Mouse (Mus musculus): ENCODE results near the gene Ankrd63. TPM values are rescaled to one million over a fixed set of nuclear protein-coding genes. Genes with fewer than 3 reads are reported as not detected.
"Not testable (repeated sequence)": the region's sequence is repeated elsewhere in the genome, so short reads cannot be mapped to it uniquely, and the experiment has no call there.

Gene Ankrd63
- total and polyA plus RNA-seq, 2 experiments from 2014 or later = 0.22 TPM; not detected in 1

DNA sequence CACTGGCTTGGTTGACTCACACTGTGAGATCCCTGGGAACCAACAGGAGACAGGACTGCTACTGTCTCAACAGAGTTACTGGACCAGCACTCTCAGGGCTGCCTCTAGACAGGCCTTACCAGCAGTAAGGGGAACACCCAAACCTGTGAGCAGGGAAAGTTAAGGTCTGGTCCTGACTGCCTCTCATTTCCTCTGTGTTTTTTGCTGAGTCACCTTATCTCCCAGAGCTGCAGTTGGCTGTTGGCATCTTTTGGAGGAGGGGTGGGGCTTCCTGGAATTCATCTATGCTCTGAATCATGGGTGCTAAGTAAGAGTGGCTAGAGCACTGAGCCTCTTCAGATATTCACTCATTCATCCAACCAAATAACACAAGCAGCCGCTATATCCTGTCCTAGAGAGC is 44.7 kb downstream of the Ankrd63 start:
- Histone ChIP-seq H3K27ac (ENCODE audit: low read depth, low read length) (no peak overlapping the region), H3K9ac (replicated peaks; ENCODE audit: low read length, poor library complexity, severe bottlenecking) (no peak overlapping the region), H3K9me3 (ENCODE audit: low read length) (no peaks in the 10 kb centered on the region), H3K4me2 (ENCODE audit: low read depth, low read length, poor library complexity, severe bottlenecking) (no peak overlapping the region), H3K27me3 (ENCODE audit: insufficient read depth, low read length) (no peaks in the 10 kb centered on the region), H3K4me3 (ENCODE audit: low read depth, low read length) (no peak overlapping the region), H3K36me3 (ENCODE audit: insufficient read depth, low read length) (no peaks in the 10 kb centered on the region), H3K4me1 (ENCODE audit: insufficient read depth, low read length) (peaks cover 1% of the 10 kb centered on the region; the same call in 1 of the 2 replicates)
- DNase-seq (ENCODE audit: low spot score) (no peak), ATAC-seq (ENCODE audit: low FRiP score) (no peak)
- 72% methylated on average over 1 of the region's 1 CpGs for WGBS
- no peak for TF ChIP-seq CTCF (IDR thresholded peaks at IDR 0.05)

DNA sequence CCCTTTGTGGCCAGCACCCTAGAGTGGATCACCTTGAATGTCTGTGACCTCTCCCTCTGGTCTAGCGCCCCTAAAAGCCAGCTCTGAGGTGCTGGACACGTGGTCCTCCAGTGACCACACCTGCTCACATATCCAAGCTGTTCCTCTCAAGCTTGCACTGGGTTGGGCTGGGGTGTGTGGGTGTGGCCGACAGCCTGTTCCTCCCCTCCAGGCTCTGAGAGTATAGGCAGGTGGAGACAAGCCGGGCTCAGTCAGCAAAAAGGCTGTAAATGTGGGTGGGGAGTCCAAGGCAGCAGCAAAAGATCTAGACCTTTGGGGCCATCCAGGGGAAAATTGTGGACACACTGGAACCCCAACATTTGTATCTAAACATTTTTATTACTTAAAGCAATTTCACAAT is 45.3 kb downstream of the Ankrd63 start:
- ATAC-seq (ENCODE audit: low FRiP score) (no peak), DNase-seq (ENCODE audit: low spot score) (no peak)
- Histone ChIP-seq H3K4me1 (ENCODE audit: insufficient read depth, low read length) (no peaks in the 10 kb centered on the region; the same call in 1 of the 2 replicates), H3K4me2 (ENCODE audit: low read depth, low read length, poor library complexity, severe bottlenecking) (no peak overlapping the region), H3K9me3 (ENCODE audit: low read length) (no peaks in the 10 kb centered on the region), H3K27me3 (ENCODE audit: insufficient read depth, low read length) (no peaks in the 10 kb centered on the region), H3K4me3 (ENCODE audit: low read depth, low read length) (no peak overlapping the region), H3K36me3 (ENCODE audit: insufficient read depth, low read length) (no peaks in the 10 kb centered on the region), H3K27ac (ENCODE audit: low read depth, low read length) (no peak overlapping the region), H3K9ac (replicated peaks; ENCODE audit: low read length, poor library complexity, severe bottlenecking) (no peak overlapping the region)
- WGBS = 65% methylated on average over 4 of the region's 4 CpGs
- no peak for TF ChIP-seq CTCF (IDR thresholded peaks at IDR 0.05)

DNA sequence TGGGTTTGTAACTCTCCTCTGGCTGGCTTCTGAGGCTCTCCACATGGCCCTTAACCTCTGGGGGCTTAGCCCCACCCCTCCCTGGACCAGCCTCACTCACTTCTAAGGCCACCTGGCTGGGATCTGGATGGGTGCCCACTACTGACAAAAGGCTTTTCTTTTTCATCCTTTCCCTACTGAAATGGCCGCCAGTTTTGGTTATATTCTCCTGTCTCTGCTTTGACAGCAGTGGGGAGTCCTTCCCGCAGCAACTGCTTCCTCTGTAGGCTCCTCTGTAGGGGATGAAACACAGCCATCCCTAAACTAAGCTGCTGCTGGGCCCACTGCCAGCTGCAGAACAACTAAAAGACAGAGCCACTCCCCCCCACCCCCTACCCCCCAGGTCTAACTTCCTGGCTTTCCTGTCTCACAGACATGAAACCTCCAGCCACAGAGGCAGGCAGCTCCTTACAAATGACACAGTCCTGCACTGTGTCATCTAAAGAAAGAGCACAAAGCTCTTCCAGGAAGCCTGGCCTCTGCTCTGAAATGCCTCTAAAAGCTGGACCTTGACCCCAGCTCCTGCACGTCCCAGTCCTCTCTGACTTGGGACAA is 47.0 kb downstream of the Ankrd63 start:
- H3K9ac ChIP-seq (replicated peaks; ENCODE audit: low read length, poor library complexity, severe bottlenecking) = no peak overlapping the region
- peak; percentile 25; the same call in 1 of the 2 replicates for ATAC-seq (ENCODE audit: low FRiP score)

DNA sequence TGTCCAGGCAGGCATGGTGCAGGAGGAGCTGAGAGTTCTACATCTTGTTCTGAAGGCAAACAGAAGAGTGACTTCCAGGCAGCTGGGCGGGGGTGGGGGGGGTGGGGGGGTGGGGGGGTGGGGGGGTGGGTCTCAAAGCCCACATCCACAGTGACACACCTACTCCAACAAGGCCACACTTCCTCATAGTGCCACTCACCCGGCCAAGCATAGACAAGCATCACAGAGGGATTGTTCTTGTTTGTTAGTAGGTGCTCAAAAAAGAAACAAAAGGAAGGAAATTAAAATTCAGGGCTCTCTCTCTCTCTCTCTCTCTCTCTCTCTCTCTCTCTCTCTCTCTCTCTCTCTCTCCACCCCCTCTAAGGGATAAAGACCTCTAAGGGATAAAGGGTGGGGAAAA is 53.1 kb downstream of the Ankrd63 start:
- WGBS = 47% methylated on average over 1 of the region's 2 CpGs
- not testable (repeated sequence) for H3K27ac ChIP-seq (ENCODE audit: low read depth, low read length); ATAC-seq (ENCODE audit: low FRiP score)

More for the DNA sequence above, 47.0 kb downstream of the Ankrd63 start:
- Histone ChIP-seq H3K27me3 (ENCODE audit: insufficient read depth, low read length) (no peaks in the 10 kb centered on the region), H3K4me2 (ENCODE audit: low read depth, low read length, poor library complexity, severe bottlenecking) (no peak overlapping the region), H3K36me3 (ENCODE audit: insufficient read depth, low read length) (no peaks in the 10 kb centered on the region), H3K4me1 (ENCODE audit: insufficient read depth, low read length) (no peaks in the 10 kb centered on the region; the same call in 1 of the 2 replicates), H3K27ac (ENCODE audit: low read depth, low read length) (no peak overlapping the region), H3K9me3 (ENCODE audit: low read length) (no peaks in the 10 kb centered on the region), H3K4me3 (ENCODE audit: low read depth, low read length) (no peak overlapping the region)
- no peak for DNase-seq (ENCODE audit: low spot score)
- TF ChIP-seq CTCF (IDR thresholded peaks at IDR 0.05) = no peak
- WGBS = 18% methylated on average over 3 of the region's 3 CpGs

More for the DNA sequence above, 53.1 kb downstream of the Ankrd63 start:
- H3K36me3 ChIP-seq (ENCODE audit: insufficient read depth, low read length); H3K9me3 ChIP-seq (ENCODE audit: low read length); H3K4me1 ChIP-seq (ENCODE audit: insufficient read depth, low read length); H3K4me3 ChIP-seq (ENCODE audit: low read depth, low read length); DNase-seq (ENCODE audit: low spot score); H3K27me3 ChIP-seq (ENCODE audit: insufficient read depth, low read length); H3K9ac ChIP-seq (replicated peaks; ENCODE audit: low read length, poor library complexity, severe bottlenecking); H3K4me2 ChIP-seq (ENCODE audit: low read depth, low read length, poor library complexity, severe bottlenecking): not testable (repeated sequence)

Other genes starting within 250 kb of the Ankrd63 start
- gene Srp14, start 224.3 kb downstream of the Ankrd63 start, total RNA-seq (2014; rRNA removed) = 161 and 181 TPM in 2 replicates
- 331 and 352 TPM in 2 replicates for gene Srp14, start 224.3 kb downstream of the Ankrd63 start, polyA plus RNA-seq (2015; fragmentation: Nextera tagmentation; extraction: Ambion mirVana)
- 6.8 and 9.8 TPM in 2 replicates for gene Bmf, start 154.3 kb downstream of the Ankrd63 start, total RNA-seq (2014; rRNA removed)
- 0.99 and 1.1 TPM in 2 replicates for gene Bmf, start 154.3 kb downstream of the Ankrd63 start, polyA plus RNA-seq (2015; fragmentation: Nextera tagmentation; extraction: Ambion mirVana)
- 7.4 and 8.9 TPM in 2 replicates for gene Bub1b, start 105.8 kb downstream of the Ankrd63 start, total RNA-seq (2014; rRNA removed)
- 3.0 and 4.2 TPM in 2 replicates for gene Bub1b, start 105.8 kb downstream of the Ankrd63 start, polyA plus RNA-seq (2015; fragmentation: Nextera tagmentation; extraction: Ambion mirVana)
- gene Pak6, start 40.7 kb downstream of the Ankrd63 start, total RNA-seq (2014; rRNA removed) = 107 and 120 TPM in 2 replicates
- 65.5 and 66.1 TPM in 2 replicates for gene Pak6, start 40.7 kb downstream of the Ankrd63 start, polyA plus RNA-seq (2015; fragmentation: Nextera tagmentation; extraction: Ambion mirVana)
- 0.52 and 2.4 TPM in 2 replicates for gene Plcb2, start 24.5 kb upstream of the Ankrd63 start, total RNA-seq (2014; rRNA removed)
- gene Plcb2, start 24.5 kb upstream of the Ankrd63 start, polyA plus RNA-seq (2015; fragmentation: Nextera tagmentation; extraction: Ambion mirVana) = 0.53 and 0.63 TPM in 2 replicates
- gene Inafm2, start 41.8 kb upstream of the Ankrd63 start, total RNA-seq (2014; rRNA removed) = 13.5 and 17.4 TPM in 2 replicates
- 12.6 and 13.3 TPM in 2 replicates for gene Inafm2, start 41.8 kb upstream of the Ankrd63 start, polyA plus RNA-seq (2015; fragmentation: Nextera tagmentation; extraction: Ambion mirVana)
- gene Ccdc9b, start 58.7 kb upstream of the Ankrd63 start, total RNA-seq (2014; rRNA removed) = 1.5 and 3.4 TPM in 2 replicates
- gene Ccdc9b, start 58.7 kb upstream of the Ankrd63 start, polyA plus RNA-seq (2015; fragmentation: Nextera tagmentation; extraction: Ambion mirVana) = 0.74 and 0.79 TPM in 2 replicates
- not detected in 2 replicates for gene Phgr1, start 68.8 kb upstream of the Ankrd63 start, total RNA-seq (2014; rRNA removed)
- not detected in 2 replicates for gene Phgr1, start 68.8 kb upstream of the Ankrd63 start, polyA plus RNA-seq (2015; fragmentation: Nextera tagmentation; extraction: Ambion mirVana)
- gene Disp2, start 75.8 kb upstream of the Ankrd63 start, total RNA-seq (2014; rRNA removed) = 180 and 201 TPM in 2 replicates
- gene Disp2, start 75.8 kb upstream of the Ankrd63 start, polyA plus RNA-seq (2015; fragmentation: Nextera tagmentation; extraction: Ambion mirVana) = 68.7 and 72.6 TPM in 2 replicates
- gene Knstrn, start 110.0 kb upstream of the Ankrd63 start, total RNA-seq (2014; rRNA removed) = 3.1 and 4.5 TPM in 2 replicates
- 5.6 and 6.6 TPM in 2 replicates for gene Knstrn, start 110.0 kb upstream of the Ankrd63 start, polyA plus RNA-seq (2015; fragmentation: Nextera tagmentation; extraction: Ambion mirVana)
- gene Ivd, start 158.0 kb upstream of the Ankrd63 start, total RNA-seq (2014; rRNA removed) = 57.5 and 62.4 TPM in 2 replicates
- gene Ivd, start 158.0 kb upstream of the Ankrd63 start, polyA plus RNA-seq (2015; fragmentation: Nextera tagmentation; extraction: Ambion mirVana) = 50.7 and 54.9 TPM in 2 replicates
- gene Bahd1, start 196.4 kb upstream of the Ankrd63 start, total RNA-seq (2014; rRNA removed) = 22.0 and 28.6 TPM in 2 replicates
- gene Bahd1, start 196.4 kb upstream of the Ankrd63 start, polyA plus RNA-seq (2015; fragmentation: Nextera tagmentation; extraction: Ambion mirVana) = 6.1 and 6.6 TPM in 2 replicates
- gene Chst14, start 222.5 kb upstream of the Ankrd63 start, total RNA-seq (2014; rRNA removed) = 4.9 TPM in 2 replicates
- gene Chst14, start 222.5 kb upstream of the Ankrd63 start, polyA plus RNA-seq (2015; fragmentation: Nextera tagmentation; extraction: Ambion mirVana) = 3.0 and 3.1 TPM in 2 replicates